Mouse (Mus musculus) cerebellum, postnatal 36 days (tissue): ENCODE measurements around the gene Dgkd.
A peak's percentile ranks its signal among the peaks of the same experiment; 100 is the strongest.

Experiments used
- DNase-seq, 2 experiments: peaks; one replicate each; pipeline ENCODE4 v3.0.0; 2021 to 2022; ENCODE audit warnings: mixed read lengths in 2 of 2

The Dgkd gene

DNA sequence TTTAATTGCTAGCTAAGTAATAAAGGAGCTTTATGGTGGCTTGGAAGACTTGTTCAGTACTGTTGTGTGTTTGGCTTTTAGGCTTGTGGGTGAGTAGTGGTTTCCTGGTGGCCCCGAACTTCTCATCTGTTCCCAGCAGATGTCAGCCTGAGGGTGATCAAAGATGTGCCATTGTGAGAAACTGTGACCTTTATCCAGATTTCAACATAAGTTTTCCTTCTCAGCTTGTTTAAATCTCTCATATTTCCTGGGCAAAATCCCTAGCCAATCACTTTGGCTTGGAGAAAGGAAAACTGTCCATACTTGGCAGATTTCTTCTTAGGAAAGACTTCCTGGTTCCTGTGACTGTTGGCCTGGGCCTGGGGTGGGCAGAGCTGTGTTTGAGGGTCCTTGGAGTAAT, 37.9 kb downstream of the Dgkd start:
- DNase-seq = no peak

- DNase-seq = peak; percentile 51 to 61
These were observed 38.5 kb downstream of the Dgkd start for GRCm38 (mm10) chr1:87891634-87892033.

DNA sequence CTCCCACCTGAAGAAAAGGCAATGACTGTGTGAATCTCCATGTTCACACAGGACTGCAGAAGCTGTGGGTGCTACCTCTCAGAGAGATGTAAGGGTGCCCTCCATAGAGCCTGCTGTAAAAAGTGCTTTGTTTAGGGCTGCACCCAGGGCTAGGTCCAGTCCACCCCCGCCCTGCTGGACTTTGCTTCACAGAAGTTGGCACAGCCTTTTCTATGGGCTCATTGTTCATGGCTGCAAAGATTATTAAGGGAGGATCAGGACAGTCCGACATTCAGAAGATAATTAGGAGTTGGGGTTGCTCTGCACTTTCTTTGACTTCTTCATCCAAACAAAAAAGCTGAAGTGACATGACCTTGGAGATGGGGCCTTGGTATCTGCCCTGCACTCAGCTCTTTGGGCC, 39.4 kb downstream of the Dgkd start:
- DNase-seq = no peak

- DNase-seq = no peak
These were observed 40.3 kb downstream of the Dgkd start for GRCm38 (mm10) chr1:87893414-87893813.

DNA sequence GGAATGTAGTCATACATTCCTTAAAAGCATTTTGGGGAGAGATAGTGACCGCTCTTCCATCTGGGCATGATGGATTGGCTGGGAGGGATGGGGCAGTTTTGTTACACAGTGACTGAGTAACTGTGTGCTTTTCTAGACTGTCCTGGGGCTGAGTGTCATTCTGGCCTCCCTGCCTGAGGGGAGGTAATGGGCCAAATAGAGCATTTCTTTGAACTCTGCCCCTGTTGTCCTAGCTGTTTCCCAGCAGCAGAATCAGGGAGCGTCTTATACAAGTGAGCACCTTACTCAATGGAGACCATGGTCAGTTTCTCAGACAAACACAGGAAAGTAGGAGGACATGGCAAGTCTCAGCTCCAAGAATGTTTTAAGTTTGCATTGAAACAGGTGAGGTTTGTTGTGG, 43.8 kb downstream of the Dgkd start:
- no peak for DNase-seq

DNA sequence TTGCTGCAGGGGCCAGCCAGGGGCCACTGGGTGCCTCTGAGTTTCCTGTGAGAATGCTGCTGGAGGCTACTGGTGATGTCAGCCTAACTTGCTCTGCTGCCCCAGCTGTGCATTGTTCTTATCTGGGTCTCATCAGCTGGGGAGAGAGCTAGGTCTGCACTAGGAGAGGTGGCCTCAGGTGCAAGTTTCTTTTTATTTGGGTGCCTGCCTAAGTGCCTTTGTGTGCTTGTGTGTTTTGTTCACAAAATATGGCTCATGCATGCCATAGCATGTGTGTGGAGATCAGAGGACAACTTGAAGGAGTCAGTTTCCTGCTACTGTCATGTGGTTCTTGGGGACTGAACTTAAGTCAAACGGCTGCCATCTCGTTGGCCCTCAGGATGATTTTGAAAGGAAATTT, 46.6 kb downstream of the Dgkd start:
- no peak for DNase-seq

- no peak for DNase-seq
These were observed 47.9 kb downstream of the Dgkd start for GRCm38 (mm10) chr1:87900979-87901378.

- DNase-seq = no peak
These were observed 49.1 kb downstream of the Dgkd start for GRCm38 (mm10) chr1:87902186-87902585.

DNA sequence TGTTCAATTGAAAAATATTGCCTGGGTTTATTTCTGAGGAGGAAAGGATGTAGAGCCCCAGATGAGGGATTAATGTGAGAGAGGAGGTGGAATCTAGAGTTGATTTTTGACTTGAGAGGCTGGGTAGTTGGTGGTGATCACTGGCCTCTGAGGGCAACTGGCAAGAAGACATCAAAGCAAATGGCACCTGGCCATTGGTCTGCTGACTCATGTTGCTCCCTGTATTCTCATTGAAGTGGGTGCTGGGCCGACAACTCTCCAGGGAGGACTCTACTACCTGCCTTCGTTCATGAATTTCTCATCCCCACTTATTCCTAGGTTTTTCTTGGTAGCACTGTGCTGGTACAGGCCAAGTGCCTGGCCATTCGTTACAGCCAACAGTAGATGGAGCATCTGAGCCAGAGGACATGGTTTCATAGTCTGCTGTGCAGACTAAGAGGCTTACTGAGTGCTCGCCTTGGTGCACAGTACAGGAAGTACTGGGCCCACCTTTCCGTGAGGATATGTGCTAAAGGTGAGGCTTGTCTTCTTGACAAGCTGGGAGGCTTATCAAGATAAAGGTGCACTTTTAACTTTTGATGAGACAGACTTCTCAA, 53.4 kb downstream of the Dgkd start:
- DNase-seq = peak in 1 of 2 experiments; percentile 14

DNA sequence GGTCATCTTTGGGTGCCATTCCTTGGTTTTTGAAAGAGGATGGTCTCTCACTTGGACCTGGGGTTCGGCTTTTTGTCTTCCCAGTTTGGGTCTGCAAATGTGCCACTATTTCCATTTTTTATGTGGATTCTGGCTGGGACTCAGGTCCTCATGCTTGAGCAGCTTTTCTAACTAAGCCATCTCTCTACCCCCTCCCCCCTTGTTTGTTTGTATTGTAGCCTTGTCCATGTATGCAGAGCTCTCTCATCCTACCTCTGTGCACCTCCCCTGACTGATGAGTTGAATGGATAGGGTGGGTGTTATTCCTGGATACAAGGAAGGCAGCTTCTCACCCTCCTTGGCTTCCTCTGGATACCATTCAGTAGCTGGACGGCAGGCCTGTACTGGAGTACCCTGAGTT, 54.9 kb downstream of the Dgkd start:
- DNase-seq = no peak

DNA sequence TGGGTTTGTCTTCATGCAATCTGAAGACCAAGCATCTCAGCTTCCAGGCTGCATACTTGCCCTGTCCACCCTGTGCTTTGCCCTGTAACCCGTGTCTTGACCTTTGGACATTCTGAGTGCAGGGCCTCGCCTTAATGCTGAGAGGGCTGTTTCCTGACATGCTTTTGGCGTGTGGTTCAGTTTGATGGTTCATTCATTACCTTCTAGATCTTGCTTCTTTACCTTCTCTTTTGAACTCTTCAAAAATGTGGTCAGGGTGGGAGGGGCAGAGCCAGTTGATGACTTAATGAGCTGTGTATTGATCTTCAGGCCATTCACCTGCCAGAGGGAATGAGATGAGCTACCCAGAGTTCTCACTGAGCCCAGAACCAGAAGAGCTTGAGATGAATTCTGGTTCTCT, 55.6 kb downstream of the Dgkd start:
- no peak for DNase-seq

- DNase-seq = no peak
These were observed 56.5 kb downstream of the Dgkd start for GRCm38 (mm10) chr1:87909565-87909964.

- DNase-seq = no peak
These were observed 57.3 kb downstream of the Dgkd start for GRCm38 (mm10) chr1:87910428-87910827.

DNA sequence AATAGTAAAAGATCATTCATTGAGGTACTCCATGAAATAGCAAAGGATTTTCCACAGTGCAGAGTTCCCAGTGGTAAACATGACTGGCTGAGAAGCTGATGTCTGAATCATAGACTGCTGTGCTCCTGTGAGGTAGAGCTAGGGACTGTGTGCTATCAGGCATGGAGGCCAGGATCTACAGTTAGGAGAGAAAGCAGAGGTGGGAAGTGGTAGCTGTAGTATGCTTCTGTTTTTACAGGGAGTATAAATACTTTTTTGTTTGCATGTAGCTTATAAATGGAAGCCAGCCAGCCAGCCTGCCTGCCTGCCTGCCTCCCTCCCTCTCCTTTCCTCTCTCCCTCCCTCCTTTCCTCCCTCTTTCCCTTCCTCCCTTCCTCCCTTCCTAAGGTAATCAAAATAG, 60.3 kb downstream of the Dgkd start:
- DNase-seq = no peak

- no peak for DNase-seq
These were observed 64.3 kb downstream of the Dgkd start for GRCm38 (mm10) chr1:87917361-87917760.

DNA sequence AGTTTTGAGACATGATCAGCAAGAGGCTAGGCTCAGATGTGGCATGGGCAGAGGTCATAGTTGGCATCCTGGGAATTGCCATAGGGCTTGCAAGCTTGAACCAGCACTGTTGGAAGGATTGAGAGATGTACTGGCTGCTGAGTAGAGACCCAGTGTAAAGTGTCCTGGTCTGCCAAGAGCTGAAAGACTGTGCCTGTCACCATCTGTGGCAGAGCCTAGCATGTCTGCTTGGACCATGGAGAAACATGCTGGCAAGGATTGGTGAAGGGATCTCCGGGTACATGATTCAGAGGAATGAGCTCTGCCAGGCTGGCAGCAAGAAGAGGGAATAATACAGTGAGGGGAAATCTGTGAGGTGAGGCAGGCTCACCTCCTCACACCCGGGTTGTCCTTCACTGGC, 65.0 kb downstream of the Dgkd start:
- DNase-seq = peak; percentile 73

DNA sequence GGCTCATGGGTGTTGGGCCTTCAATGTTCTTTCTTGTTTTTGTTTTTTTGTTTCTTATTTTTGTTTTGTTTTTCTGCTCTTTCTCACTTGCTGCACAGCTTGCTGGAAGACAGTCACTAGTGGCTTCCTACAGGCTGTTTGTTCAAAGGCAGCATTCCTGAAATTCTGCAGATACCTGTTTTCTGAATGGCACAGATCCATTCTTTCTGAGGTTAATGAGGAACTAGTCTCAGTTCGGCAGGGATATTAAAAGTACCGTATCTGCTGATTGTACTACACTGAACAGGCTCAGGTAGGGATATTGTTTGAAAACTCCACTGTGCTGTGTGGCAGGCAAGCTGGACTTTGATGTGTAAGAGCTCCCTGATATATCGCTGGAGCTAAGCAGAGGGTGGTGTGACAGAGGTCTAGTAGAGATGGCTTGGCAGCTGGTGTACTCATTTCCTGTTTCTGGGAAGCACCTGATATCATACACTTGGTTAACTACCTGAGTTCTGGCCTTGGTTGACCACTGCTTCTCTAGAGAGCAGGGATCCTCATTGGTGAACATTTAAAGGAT, 67.0 kb downstream of the Dgkd start:
- no peak for DNase-seq

DNA sequence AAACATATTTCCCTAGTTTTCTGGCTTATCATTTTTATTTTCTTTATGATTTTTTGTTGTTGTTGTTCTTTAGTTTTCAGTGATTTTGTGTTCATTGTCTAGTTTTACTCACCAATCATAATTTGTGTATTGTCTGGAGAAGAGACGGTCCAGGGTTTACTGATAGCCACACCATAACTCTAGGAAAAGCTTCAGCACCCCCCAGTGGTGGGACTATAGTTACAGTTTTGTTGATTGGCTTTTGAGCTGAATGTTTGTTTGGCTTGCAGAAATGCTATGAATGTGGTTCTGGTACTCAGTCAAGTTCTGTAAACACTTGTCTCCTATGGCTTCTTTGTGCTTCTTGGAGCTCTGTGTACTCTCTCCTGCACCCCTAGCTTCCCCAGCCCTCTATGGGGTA, 69.6 kb downstream of the Dgkd start:
- DNase-seq = peak; percentile 52

DNA sequence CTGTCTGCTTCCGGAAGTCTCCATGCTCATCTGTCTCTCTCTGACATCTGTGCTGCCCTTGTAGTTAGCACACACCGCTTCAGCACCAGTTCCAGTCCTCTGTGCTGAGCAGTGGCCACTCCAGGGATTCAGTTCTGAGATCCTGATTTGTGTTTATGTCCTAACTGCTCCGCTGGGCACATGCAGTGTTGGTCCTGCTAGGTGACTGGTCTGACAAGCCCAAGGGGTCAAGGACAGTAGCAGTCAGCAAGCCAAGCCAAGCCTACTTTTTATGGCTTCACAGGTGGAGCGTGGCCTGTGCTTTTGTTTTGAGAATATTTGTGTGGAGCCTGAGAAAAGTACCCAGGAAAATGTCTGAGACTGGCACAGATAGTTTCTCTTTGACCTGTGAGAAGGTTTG, 71.8 kb downstream of the Dgkd start:
- no peak for DNase-seq

DNA sequence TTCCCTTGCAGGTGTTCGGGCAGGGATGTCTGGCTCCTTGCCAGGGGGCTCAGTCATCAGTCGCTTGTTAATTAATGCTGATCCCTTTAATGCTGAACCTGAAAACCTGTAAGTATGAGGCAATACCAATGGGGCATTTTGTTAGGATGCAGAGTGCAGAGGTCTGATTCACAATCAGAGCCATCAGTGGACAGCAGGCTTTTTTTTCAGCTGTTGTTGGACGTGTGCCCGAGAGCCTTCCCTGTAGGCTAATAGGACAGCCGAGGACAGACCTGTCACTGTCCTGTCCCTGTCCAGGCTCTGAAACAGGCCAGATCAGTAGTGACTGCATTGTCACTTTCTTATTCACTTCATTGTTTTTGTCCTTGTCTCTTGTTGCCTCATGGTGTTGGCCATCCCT, 76.6 kb downstream of the Dgkd start:
- peak; percentile 80 to 82 for DNase-seq

- DNase-seq = no peak
These were observed 80.0 kb downstream of the Dgkd start for GRCm38 (mm10) chr1:87933051-87933450.

DNA sequence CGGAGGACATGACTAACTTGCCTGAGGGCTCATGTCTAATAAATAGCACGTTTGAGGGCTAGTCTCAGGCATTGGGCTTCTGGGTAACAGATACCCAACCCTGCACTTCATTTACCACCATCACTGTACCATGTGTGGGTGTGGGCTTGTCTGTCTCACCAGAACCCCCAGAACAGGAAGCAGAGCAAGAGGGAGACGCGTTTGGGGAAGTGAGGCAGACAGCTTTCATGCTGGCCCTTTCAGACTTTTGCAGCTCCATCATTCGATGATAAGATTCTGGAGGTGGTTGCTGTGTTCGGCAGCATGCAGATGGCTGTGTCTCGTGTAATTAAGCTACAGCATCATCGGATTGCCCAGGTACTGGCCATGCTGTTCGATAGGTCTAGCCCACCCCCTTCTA, 82.0 kb downstream of the Dgkd start:
- DNase-seq = no peak

DNA sequence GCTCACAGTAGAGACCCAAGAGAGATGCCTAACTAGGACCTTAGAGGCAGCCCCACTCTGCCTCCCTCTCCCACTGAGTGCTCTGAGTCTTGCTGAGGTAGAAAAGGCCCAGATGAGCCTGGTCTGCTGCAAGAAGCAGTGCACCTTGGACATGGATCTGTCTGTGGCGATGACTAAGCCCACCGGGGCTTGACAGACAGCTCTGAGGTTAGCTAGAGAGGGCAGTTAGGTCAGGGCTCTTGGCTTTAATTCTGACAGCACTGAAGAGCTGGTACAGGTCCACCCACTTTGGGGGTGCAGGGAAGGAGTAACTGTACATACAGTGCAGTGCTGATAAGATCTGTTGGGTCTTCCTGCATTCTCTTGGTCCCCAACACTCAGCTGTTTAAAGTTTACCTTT, 82.5 kb downstream of the Dgkd start:
- DNase-seq = no peak

GRCm38 (mm10) chr1:87936075-87936474, 83.0 kb downstream of the Dgkd start:
- DNase-seq = no peak

GRCm38 (mm10) chr1:87936516-87936915, 83.4 kb downstream of the Dgkd start:
- DNase-seq = peak in 1 of 2 experiments; percentile 29
